Mouse (Mus musculus): ENCODE results near the gene Commd8. TPM values are rescaled to one million over a fixed set of nuclear protein-coding genes. Genes with fewer than 3 reads are reported as not detected.
"Not testable (repeated sequence)": the region's sequence is repeated elsewhere in the genome, so short reads cannot be mapped to it uniquely, and the experiment has no call there.

Commd8 gene
- total RNA-seq, 1 experiment from 2014 or later: 57.9 TPM

GRCm38 (mm10) chr5:72175530-72175929, 7.5 kb upstream of the Commd8 start:
- no peak for ATAC-seq (replicated peaks in 1 of 2; ENCODE audit: insufficient read depth in 1 of 2, low FRiP score in 2 of 2, low TSS enrichment in 1 of 2, low read depth in 1 of 2, poor library complexity in 2 of 2, severe bottlenecking in 2 of 2)

DNA sequence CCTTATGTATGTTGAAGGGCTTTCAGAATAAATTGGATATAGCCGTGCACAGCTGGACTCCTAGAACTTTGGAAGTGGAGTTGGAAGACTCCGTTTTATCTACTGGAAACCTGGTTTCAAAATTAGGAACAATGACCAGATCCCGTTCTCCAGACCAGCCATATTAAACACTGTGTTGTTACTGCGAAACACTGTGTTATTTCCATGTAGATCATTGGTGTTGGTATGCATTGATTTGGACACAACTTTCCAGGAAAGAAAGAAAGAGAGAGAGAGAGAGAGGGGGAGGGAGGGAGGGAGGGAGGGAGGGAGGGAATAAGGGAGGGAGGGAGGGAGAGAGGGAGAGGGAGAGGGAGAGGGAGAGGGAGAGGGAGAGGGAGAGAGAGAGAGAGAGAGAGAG, 7.1 kb upstream of the Commd8 start:
- ATAC-seq (replicated peaks in 1 of 2; ENCODE audit: insufficient read depth in 1 of 2, low FRiP score in 2 of 2, low TSS enrichment in 1 of 2, low read depth in 1 of 2, poor library complexity in 2 of 2, severe bottlenecking in 2 of 2): no peak

DNA sequence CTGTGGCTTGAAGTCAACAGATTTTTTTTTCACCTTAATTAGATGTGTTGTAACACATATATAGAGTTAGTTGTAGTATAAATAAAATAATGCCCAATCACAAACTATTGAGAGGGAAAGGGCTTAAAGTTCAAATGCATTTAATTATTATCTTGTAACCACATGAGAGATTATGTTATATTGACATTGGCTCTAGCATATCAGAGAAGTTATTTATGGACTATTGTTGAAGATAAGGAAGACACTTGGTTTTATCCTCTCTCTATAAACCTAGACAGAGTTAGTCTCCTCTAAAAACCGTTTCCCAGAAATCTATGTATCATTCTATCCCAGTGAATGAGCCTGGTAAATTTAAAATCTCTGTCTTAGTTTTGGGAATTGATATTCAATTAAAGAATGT, 5.5 kb upstream of the Commd8 start:
- no peak for ATAC-seq (replicated peaks in 1 of 2; ENCODE audit: insufficient read depth in 1 of 2, low FRiP score in 2 of 2, low TSS enrichment in 1 of 2, low read depth in 1 of 2, poor library complexity in 2 of 2, severe bottlenecking in 2 of 2)

DNA sequence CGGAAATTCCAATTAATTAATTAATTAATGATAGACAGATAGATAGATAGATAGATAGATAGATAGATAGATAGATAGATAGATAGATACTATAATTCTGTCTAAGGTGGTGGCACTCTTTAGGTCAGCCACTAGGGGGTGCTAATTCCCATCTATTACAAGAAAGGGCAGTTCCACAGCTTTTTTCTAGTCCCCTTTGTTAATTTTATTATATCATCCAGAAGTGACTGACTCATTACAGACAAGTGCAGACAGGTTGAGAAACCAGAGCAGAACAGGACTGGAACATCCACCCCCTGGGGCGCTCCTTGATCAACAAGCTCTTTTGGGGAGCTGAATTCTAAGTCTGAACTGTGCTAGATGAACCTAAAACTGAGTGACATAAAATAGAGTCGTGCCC, 4.7 kb upstream of the Commd8 start:
- ATAC-seq (replicated peaks in 1 of 2; ENCODE audit: insufficient read depth in 1 of 2, low FRiP score in 2 of 2, low TSS enrichment in 1 of 2, low read depth in 1 of 2, poor library complexity in 2 of 2, severe bottlenecking in 2 of 2): peak; percentile 47 to 54; a peak in 2 of 4 replicates

GRCm38 (mm10) chr5:72170067-72170466, 2.1 kb upstream of the Commd8 start:
- peak; percentile 22 to 52; a peak in 2 of 4 replicates for ATAC-seq (replicated peaks in 1 of 2; ENCODE audit: insufficient read depth in 1 of 2, low FRiP score in 2 of 2, low TSS enrichment in 1 of 2, low read depth in 1 of 2, poor library complexity in 2 of 2, severe bottlenecking in 2 of 2)

GRCm38 (mm10) chr5:72168285-72168621, 264 bp upstream of the Commd8 start:
- no peak for ATAC-seq (replicated peaks in 1 of 2; ENCODE audit: insufficient read depth in 1 of 2, low FRiP score in 2 of 2, low TSS enrichment in 1 of 2, low read depth in 1 of 2, poor library complexity in 2 of 2, severe bottlenecking in 2 of 2)

DNA sequence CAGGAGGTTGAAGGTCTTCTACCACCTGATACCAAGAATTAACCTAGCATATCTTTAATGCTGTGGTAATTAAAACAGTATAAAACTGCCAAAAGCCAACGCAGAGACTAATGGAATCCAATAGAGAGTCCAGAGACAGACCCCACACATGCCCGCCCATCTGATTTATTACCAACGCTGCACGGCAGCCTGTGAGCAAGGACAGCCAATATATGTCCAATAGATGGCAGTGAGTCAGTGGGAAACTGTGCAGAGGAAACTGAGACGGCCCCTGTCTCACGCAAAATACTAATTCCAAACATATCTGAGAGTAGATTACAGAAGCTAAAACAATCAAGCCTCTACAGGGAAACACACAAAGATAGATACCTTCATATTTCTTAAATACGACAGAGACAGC, 3.6 kb downstream of the Commd8 start:
- ATAC-seq (replicated peaks in 1 of 2; ENCODE audit: insufficient read depth in 1 of 2, low FRiP score in 2 of 2, low TSS enrichment in 1 of 2, low read depth in 1 of 2, poor library complexity in 2 of 2, severe bottlenecking in 2 of 2): no peak

GRCm38 (mm10) chr5:72162855-72163254, 5.1 kb downstream of the Commd8 start:
- peak; percentile 26 to 55; a peak in 3 of 4 replicates for ATAC-seq (replicated peaks in 1 of 2; ENCODE audit: insufficient read depth in 1 of 2, low FRiP score in 2 of 2, low TSS enrichment in 1 of 2, low read depth in 1 of 2, poor library complexity in 2 of 2, severe bottlenecking in 2 of 2)

DNA sequence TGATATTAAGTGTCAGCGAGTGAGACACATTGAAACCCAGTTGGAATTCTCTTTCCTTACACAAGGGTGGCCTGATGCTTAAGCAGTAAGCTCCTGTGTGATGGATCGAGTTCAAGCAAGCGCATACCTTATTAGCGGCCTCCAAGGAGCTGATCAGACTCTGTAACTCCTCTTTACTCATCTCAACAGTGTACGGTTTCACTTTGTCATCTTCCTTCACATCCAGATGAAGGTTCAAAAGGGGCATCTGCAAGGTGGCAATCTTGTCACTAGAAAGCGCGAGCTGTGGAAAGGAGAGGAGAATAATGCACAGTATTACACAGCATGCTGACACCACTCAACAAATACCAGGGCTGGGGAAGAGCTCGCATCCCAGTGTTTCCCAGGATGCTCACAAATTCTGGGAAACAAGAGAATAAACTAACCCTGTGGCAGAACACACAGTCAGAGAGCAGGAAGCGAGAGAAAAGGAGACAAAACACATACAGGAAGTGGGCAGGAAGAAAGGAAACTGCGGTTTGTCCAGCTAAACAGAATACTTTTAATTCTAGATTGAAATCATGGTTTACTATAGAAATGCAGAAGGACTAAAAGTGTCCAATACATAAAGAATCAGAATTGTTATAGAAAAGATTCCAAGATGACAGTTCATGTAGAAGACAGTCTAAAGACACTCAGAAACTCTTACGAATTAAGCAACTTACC, 7.1 kb downstream of the Commd8 start:
- peak; percentile 38 to 46; a peak in 3 of 4 replicates for ATAC-seq (replicated peaks in 1 of 2; ENCODE audit: insufficient read depth in 1 of 2, low FRiP score in 2 of 2, low TSS enrichment in 1 of 2, low read depth in 1 of 2, poor library complexity in 2 of 2, severe bottlenecking in 2 of 2)

DNA sequence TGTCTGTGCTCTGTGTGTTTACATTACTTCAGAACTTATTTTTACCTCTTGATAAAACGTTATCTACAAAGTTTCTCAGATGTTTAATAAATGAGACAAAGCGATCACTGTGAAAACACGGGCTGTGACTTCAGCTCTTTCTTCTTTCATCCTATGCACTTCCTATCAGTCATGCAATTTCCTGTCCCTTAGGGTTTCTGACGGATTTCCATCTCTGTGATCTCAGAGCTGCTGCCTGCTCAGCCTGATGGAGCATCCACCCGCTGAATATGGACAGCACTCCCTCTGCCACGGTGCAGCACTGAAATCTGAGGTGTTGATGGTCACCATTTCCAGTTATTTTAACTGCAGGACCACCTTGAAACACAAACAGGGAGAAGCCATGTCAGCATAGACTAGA, 8.5 kb downstream of the Commd8 start:
- ATAC-seq (replicated peaks in 1 of 2; ENCODE audit: insufficient read depth in 1 of 2, low FRiP score in 2 of 2, low TSS enrichment in 1 of 2, low read depth in 1 of 2, poor library complexity in 2 of 2, severe bottlenecking in 2 of 2): no peak

DNA sequence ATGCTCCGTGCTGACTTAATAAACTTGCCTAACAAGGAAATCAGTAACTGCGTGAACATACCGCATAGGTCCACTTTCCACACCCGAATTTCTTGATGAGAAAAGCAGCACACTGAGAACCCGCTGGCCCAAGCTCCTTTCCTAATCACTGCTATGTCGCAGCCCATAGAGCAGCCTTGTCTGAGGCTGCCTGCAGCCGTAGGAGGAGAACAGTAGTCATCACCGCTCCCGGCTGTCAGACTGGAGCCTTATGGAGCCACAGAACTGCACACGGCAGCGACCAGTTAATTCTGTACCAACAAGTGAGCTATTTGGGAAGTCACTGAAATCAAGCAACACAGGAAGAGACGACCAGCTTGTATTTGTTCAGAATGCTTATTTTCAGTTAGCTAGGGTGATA, 9.3 kb downstream of the Commd8 start:
- no peak for ATAC-seq (replicated peaks in 1 of 2; ENCODE audit: insufficient read depth in 1 of 2, low FRiP score in 2 of 2, low TSS enrichment in 1 of 2, low read depth in 1 of 2, poor library complexity in 2 of 2, severe bottlenecking in 2 of 2)

DNA sequence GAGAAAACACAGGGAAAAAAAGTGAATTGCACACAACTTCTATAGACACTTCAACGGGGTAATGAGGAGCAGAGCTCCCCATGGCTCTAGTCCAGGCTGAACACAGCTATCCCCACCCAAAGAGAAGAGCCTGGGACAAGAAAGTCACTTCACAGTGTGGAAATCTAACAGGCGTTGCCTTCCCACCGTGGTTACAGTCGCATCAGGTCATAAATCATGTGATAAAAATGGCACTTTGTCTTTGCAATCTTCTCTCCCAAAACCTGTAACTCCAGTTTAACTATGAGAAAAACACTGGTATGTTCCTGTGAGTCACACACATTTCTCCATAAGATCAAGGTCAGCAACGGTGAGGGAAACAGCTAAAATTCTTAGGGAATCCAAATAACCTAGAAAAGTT, 11.4 kb downstream of the Commd8 start:
- ATAC-seq (replicated peaks in 1 of 2; ENCODE audit: insufficient read depth in 1 of 2, low FRiP score in 2 of 2, low TSS enrichment in 1 of 2, low read depth in 1 of 2, poor library complexity in 2 of 2, severe bottlenecking in 2 of 2): no peak

- not testable (repeated sequence) for ATAC-seq (replicated peaks in 1 of 2; ENCODE audit: insufficient read depth in 1 of 2, low FRiP score in 2 of 2, low TSS enrichment in 1 of 2, low read depth in 1 of 2, poor library complexity in 2 of 2, severe bottlenecking in 2 of 2)
Observed at GRCm38 (mm10) chr5:72155686-72156085, 12.3 kb downstream of the Commd8 start.

- ATAC-seq (replicated peaks in 1 of 2; ENCODE audit: insufficient read depth in 1 of 2, low FRiP score in 2 of 2, low TSS enrichment in 1 of 2, low read depth in 1 of 2, poor library complexity in 2 of 2, severe bottlenecking in 2 of 2): no peak
Observed at GRCm38 (mm10) chr5:72150870-72151269, 17.1 kb downstream of the Commd8 start.

DNA sequence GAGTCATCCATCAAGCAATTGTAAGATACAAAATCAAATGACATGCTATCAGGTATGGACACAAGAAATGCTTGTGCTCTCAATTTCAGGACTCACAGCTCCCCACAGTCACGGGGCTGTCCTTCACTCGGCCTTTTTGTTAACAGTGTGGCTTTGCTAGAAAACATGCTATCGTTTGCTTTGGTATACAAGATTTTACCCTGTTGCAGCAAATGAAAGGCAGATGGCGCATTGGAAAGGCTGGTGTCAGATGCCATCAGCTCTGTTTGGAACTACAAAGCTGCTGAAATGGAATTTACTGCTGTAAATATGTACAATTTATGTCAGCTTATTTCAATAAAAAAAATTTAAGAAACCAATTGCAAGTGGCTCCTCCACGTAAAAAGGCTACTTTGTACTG, 19.3 kb downstream of the Commd8 start:
- no peak for ATAC-seq (replicated peaks in 1 of 2; ENCODE audit: insufficient read depth in 1 of 2, low FRiP score in 2 of 2, low TSS enrichment in 1 of 2, low read depth in 1 of 2, poor library complexity in 2 of 2, severe bottlenecking in 2 of 2)

GRCm38 (mm10) chr5:72139619-72140018, 28.4 kb downstream of the Commd8 start:
- ATAC-seq (replicated peaks in 1 of 2; ENCODE audit: insufficient read depth in 1 of 2, low FRiP score in 2 of 2, low TSS enrichment in 1 of 2, low read depth in 1 of 2, poor library complexity in 2 of 2, severe bottlenecking in 2 of 2): no peak

- no peak for ATAC-seq (replicated peaks in 1 of 2; ENCODE audit: insufficient read depth in 1 of 2, low FRiP score in 2 of 2, low TSS enrichment in 1 of 2, low read depth in 1 of 2, poor library complexity in 2 of 2, severe bottlenecking in 2 of 2)
Observed at GRCm38 (mm10) chr5:72138256-72138655, 29.7 kb downstream of the Commd8 start.

DNA sequence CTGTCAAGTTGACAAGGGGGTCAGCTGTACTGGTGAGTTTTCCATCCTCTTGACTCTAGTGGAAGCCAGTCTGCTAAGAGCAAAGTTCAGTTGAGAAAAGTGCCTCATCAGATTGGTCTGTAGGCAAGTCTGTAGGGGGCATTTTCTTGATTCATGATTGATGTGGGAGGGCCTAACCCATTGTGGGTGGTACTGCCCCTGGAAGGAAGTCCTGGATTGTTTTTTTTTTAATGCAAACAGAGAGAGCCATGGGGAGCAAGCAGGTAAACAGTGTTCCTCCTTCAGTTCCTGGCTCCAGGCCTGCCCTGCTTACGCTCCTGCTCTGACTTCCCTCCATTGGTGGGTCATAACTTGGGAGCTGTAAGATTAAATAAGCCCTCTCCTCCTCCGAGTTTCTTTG, 34.1 kb downstream of the Commd8 start:
- no peak for ATAC-seq (replicated peaks in 1 of 2; ENCODE audit: insufficient read depth in 1 of 2, low FRiP score in 2 of 2, low TSS enrichment in 1 of 2, low read depth in 1 of 2, poor library complexity in 2 of 2, severe bottlenecking in 2 of 2)

GRCm38 (mm10) chr5:72126681-72127080, 41.3 kb downstream of the Commd8 start:
- ATAC-seq (replicated peaks in 1 of 2; ENCODE audit: insufficient read depth in 1 of 2, low FRiP score in 2 of 2, low TSS enrichment in 1 of 2, low read depth in 1 of 2, poor library complexity in 2 of 2, severe bottlenecking in 2 of 2): no peak
